Mouse (Mus musculus): ENCODE measurements around the gene Gm6993. TPM values are rescaled to one million over a fixed set of nuclear protein-coding genes. Genes with fewer than 3 reads are reported as not detected.

The Gm6993 gene
- polyA plus RNA-seq (2012), result not detected in 2 replicates

- H3K36me3 ChIP-seq (ENCODE audit: control insufficient read depth), result no peaks in the 10 kb centered on the region
- H3K4me3 ChIP-seq (replicated peaks), result no peak within 1 kb of the TSS
- H3K27me3 ChIP-seq (ENCODE audit: control insufficient read depth), result no peaks in the 10 kb centered on the region
- H3K9me3 ChIP-seq (ENCODE audit: control insufficient read depth, low read length), result no peaks in the 10 kb centered on the region
- TF ChIP-seq GATA1 (IDR thresholded peaks at IDR 0.05; ENCODE audit: low read length) (no peak), TAL1 (IDR thresholded peaks at IDR 0.05; ENCODE audit: low read length) (no peak)
- no peaks in the 10 kb centered on the region for H3K4me1 ChIP-seq (ENCODE audit: control insufficient read depth)
Measured at GRCm38 (mm10) chr12:31240470-31240869, at the start of gene Gm6993. Gene Gm6993, plus strand, starts transcription at chr12:31240770.

GRCm38 (mm10) chr12:31191329-31191954, 49.1 kb upstream of the Gm6993 start:
- no peaks in the 10 kb centered on the region for H3K4me1 ChIP-seq (ENCODE audit: control insufficient read depth)
- H3K36me3 ChIP-seq (ENCODE audit: control insufficient read depth), result no peaks in the 10 kb centered on the region
- H3K4me3 ChIP-seq (replicated peaks), result no peak overlapping the region
- no peaks in the 10 kb centered on the region for H3K27me3 ChIP-seq (ENCODE audit: control insufficient read depth)
- H3K9me3 ChIP-seq (ENCODE audit: control insufficient read depth, low read length), result no peaks in the 10 kb centered on the region
- TF ChIP-seq TAL1 (IDR thresholded peaks at IDR 0.05; ENCODE audit: low read length) (no peak), GATA1 (IDR thresholded peaks at IDR 0.05; ENCODE audit: low read length) (no peak)

- TF ChIP-seq TAL1 (IDR thresholded peaks at IDR 0.05; ENCODE audit: low read length) (no peak), GATA1 (IDR thresholded peaks at IDR 0.05; ENCODE audit: low read length) (no peak)
Measured at GRCm38 (mm10) chr12:31202509-31202908, 38.1 kb upstream of the Gm6993 start.

GRCm38 (mm10) chr12:31203746-31204455, 36.7 kb upstream of the Gm6993 start:
- no peaks in the 10 kb centered on the region for H3K9me3 ChIP-seq (ENCODE audit: control insufficient read depth, low read length)
- H3K4me1 ChIP-seq (ENCODE audit: control insufficient read depth), result no peaks in the 10 kb centered on the region
- no peak for TF ChIP-seq GATA1 (IDR thresholded peaks at IDR 0.05; ENCODE audit: low read length)
- H3K27me3 ChIP-seq (ENCODE audit: control insufficient read depth), result no peaks in the 10 kb centered on the region
- H3K4me3 ChIP-seq (replicated peaks), result no peak overlapping the region
- H3K36me3 ChIP-seq (ENCODE audit: control insufficient read depth), result no peaks in the 10 kb centered on the region

More at GRCm38 (mm10) chr12:31202509-31202908, 38.1 kb upstream of the Gm6993 start:
- Histone ChIP-seq H3K36me3 (ENCODE audit: control insufficient read depth) (no peaks in the 10 kb centered on the region), H3K9me3 (ENCODE audit: control insufficient read depth, low read length) (no peaks in the 10 kb centered on the region), H3K4me1 (ENCODE audit: control insufficient read depth) (no peaks in the 10 kb centered on the region), H3K4me3 (replicated peaks) (no peak overlapping the region), H3K27me3 (ENCODE audit: control insufficient read depth) (no peaks in the 10 kb centered on the region)

- H3K27me3 ChIP-seq (ENCODE audit: control insufficient read depth), result no peaks in the 10 kb centered on the region
- no peaks in the 10 kb centered on the region for H3K4me1 ChIP-seq (ENCODE audit: control insufficient read depth)
- H3K36me3 ChIP-seq (ENCODE audit: control insufficient read depth), result no peaks in the 10 kb centered on the region
- H3K9me3 ChIP-seq (ENCODE audit: control insufficient read depth, low read length), result no peaks in the 10 kb centered on the region
- H3K4me3 ChIP-seq (replicated peaks), result no peak overlapping the region
- TF ChIP-seq GATA1 (IDR thresholded peaks at IDR 0.05; ENCODE audit: low read length) (no peak), TAL1 (IDR thresholded peaks at IDR 0.05; ENCODE audit: low read length) (no peak)
Measured at GRCm38 (mm10) chr12:31204898-31205297, 35.7 kb upstream of the Gm6993 start.

- no peaks in the 10 kb centered on the region for H3K27me3 ChIP-seq (ENCODE audit: control insufficient read depth)
- no peak overlapping the region for H3K4me3 ChIP-seq (replicated peaks)
- TF ChIP-seq GATA1 (IDR thresholded peaks at IDR 0.05; ENCODE audit: low read length), result no peak
- no peak for TF ChIP-seq TAL1 (IDR thresholded peaks at IDR 0.05; ENCODE audit: low read length)
- no peaks in the 10 kb centered on the region for H3K36me3 ChIP-seq (ENCODE audit: control insufficient read depth)
- no peaks in the 10 kb centered on the region for H3K9me3 ChIP-seq (ENCODE audit: control insufficient read depth, low read length)
- no peaks in the 10 kb centered on the region for H3K4me1 ChIP-seq (ENCODE audit: control insufficient read depth)
Measured at GRCm38 (mm10) chr12:31205983-31206633, 34.5 kb upstream of the Gm6993 start.

- no peaks in the 10 kb centered on the region for H3K27me3 ChIP-seq (ENCODE audit: control insufficient read depth)
- H3K4me3 ChIP-seq (replicated peaks), result no peak overlapping the region
- H3K9me3 ChIP-seq (ENCODE audit: control insufficient read depth, low read length), result no peaks in the 10 kb centered on the region
- H3K36me3 ChIP-seq (ENCODE audit: control insufficient read depth), result no peaks in the 10 kb centered on the region
- H3K4me1 ChIP-seq (ENCODE audit: control insufficient read depth), result no peaks in the 10 kb centered on the region
- TF ChIP-seq TAL1 (IDR thresholded peaks at IDR 0.05; ENCODE audit: low read length) (no peak), GATA1 (IDR thresholded peaks at IDR 0.05; ENCODE audit: low read length) (no peak)
Measured at GRCm38 (mm10) chr12:31208766-31209165, 31.8 kb upstream of the Gm6993 start.

- Histone ChIP-seq H3K4me3 (replicated peaks) (no peak overlapping the region), H3K4me1 (ENCODE audit: control insufficient read depth) (no peaks in the 10 kb centered on the region), H3K27me3 (ENCODE audit: control insufficient read depth) (no peaks in the 10 kb centered on the region), H3K36me3 (ENCODE audit: control insufficient read depth) (no peaks in the 10 kb centered on the region), H3K9me3 (ENCODE audit: control insufficient read depth, low read length) (no peaks in the 10 kb centered on the region)
- TF ChIP-seq GATA1 (IDR thresholded peaks at IDR 0.05; ENCODE audit: low read length) (no peak), TAL1 (IDR thresholded peaks at IDR 0.05; ENCODE audit: low read length) (no peak)
Measured at GRCm38 (mm10) chr12:31209377-31209805, 31.2 kb upstream of the Gm6993 start.

- H3K4me3 ChIP-seq (replicated peaks), result no peak overlapping the region
- H3K9me3 ChIP-seq (ENCODE audit: control insufficient read depth, low read length), result no peaks in the 10 kb centered on the region
- no peaks in the 10 kb centered on the region for H3K27me3 ChIP-seq (ENCODE audit: control insufficient read depth)
- TF ChIP-seq TAL1 (IDR thresholded peaks at IDR 0.05; ENCODE audit: low read length) (no peak), GATA1 (IDR thresholded peaks at IDR 0.05; ENCODE audit: low read length) (no peak)
- H3K36me3 ChIP-seq (ENCODE audit: control insufficient read depth), result no peaks in the 10 kb centered on the region
- no peaks in the 10 kb centered on the region for H3K4me1 ChIP-seq (ENCODE audit: control insufficient read depth)
Measured at GRCm38 (mm10) chr12:31213556-31213955, 27.0 kb upstream of the Gm6993 start.
